Mouse (Mus musculus) frontal cortex, adult 2 months (tissue): ENCODE measurements at regions not wholly inside any gene's neighbourhood (a gene's known extent, or its start where the extent isn't known, plus 50 kb on each side); places are given as distances from the start of the nearest gene placed in this dataset.
"Not testable (repeated sequence)": the region's sequence is repeated elsewhere in the genome, so short reads cannot be mapped to it uniquely, and the experiment has no call there.

Source experiments
- DNase-seq, 2 experiments: peaks; one replicate each; pipeline ENCODE4 v3.0.0; 2022; ENCODE audit warnings: low spot score in 1 of 2; ENCODE audit errors: extremely low spot score in 1 of 2

DNA sequence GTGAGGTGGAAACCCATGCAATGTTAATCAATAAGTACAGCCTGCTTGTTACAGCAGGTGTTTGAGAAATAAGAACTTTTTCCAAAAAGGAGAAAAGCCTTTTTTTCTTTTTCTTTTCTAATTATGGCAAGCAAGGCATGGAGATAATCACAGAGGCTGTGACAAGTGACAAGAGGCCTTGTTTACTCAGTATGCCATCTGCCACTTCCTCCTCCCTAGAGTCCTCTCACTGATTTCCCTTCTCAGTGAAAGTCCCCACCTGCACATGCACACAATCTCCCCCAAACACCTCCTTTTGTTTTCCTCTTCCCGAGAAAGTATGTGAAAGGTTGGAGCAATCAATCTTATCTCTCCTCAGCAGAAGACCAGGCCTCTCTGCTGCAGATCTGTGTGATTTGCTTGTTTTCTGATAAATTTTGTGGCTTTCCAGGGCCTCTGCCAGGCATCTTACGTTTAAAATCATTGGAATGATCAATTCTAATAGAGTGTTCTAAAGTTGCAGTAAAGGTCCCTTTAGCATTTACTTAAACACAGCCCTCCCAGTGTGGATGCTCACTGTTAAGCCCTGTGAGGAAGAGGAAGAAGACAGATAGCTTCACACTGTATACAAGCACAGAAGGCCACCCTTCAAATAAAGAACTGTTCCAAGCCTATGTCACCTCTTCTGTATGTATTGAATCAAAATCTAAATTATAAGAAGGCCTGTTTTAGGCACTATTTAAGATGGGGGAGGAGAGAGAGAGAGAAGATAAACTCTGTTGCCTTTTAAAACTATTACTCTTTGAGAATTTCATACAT is 710.5 kb downstream of the Rapgef2 start:
- DNase-seq: no peak

DNA sequence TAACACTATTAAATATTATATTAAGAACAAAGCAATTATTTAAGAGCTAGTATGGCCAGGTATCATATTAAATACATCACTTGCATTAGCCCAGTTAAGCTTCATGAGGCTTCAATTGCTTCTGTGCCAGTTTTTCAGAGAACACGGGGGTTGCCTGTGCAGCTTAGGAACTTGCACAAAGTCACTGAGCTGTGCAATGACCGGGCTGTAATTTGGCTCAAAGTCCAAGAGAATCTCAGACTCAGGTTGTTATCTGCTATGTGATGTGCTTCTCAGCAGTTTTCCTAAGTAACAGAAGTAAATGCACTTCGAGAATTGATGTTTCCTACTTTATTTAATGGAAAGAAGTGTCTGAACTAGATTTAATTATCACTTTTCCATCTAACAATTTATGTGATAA is 711.5 kb downstream of the Rapgef2 start:
- no peak for DNase-seq

- DNase-seq: no peak
Measured at GRCm38 (mm10) chr3:78573299-78573698, 713.0 kb downstream of the Rapgef2 start.

- DNase-seq: not testable (repeated sequence)
Measured at GRCm38 (mm10) chr3:78564926-78565325, 721.4 kb downstream of the Rapgef2 start.
